Mouse (Mus musculus) heart, embryonic 15.5 days (tissue): Measurements from ENCODE around the gene Gnpat. TPM values are rescaled to one million over a fixed set of nuclear protein-coding genes. Genes with fewer than 3 reads are reported as not detected.

Experiments used
- ATAC-seq: fragments of 200-750 bp; cut with Nextera tagmentation; replicated peaks from 2 replicates; pipeline ENCODE4 v1.8.0; 2017; ENCODE audit warnings: low read depth, moderate TSS enrichment; ENCODE audit not compliant: insufficient number of reproducible peaks, insufficient read depth, low FRiP score
- H3K27ac ChIP-seq: fragments of 300-500 bp; sonication (generic); 2 replicates; pipeline ENCODE4 v1.5.1; 2015; ENCODE audit warnings: mild to moderate bottlenecking, inconsistent platforms
- H3K27me3 ChIP-seq: fragments of 300-500 bp; sonication (generic); 2 replicates; pipeline ENCODE4 v1.6.1; 2015; ENCODE audit warnings: inconsistent platforms
- H3K36me3 ChIP-seq: fragments of 300-500 bp; sonication (generic); 2 replicates; pipeline ENCODE4 v1.6.1; 2015; ENCODE audit warnings: mild to moderate bottlenecking, inconsistent platforms
- H3K4me1 ChIP-seq: fragments of 300-500 bp; sonication (generic); replicated peaks from 2 replicates; pipeline ENCODE4 v1.6.1; 2015; ENCODE audit warnings: inconsistent platforms
- H3K4me2 ChIP-seq: fragments of 300-500 bp; sonication (generic); 2 replicates; pipeline ENCODE4 v1.6.1; 2015; ENCODE audit warnings: inconsistent platforms, mild to moderate bottlenecking, moderate library complexity
- H3K4me3 ChIP-seq: fragments of 300-500 bp; sonication (generic); 2 replicates; pipeline ENCODE4 v1.5.1; 2015; ENCODE audit warnings: mild to moderate bottlenecking, inconsistent platforms
- H3K9ac ChIP-seq: fragments of 300-500 bp; sonication (generic); 2 replicates; pipeline ENCODE4 v1.6.1; 2015; ENCODE audit warnings: mild to moderate bottlenecking, inconsistent platforms
- H3K9me3 ChIP-seq: fragments of 300-500 bp; sonication (generic); replicated peaks from 2 replicates; pipeline ENCODE4 v1.6.1; 2016; ENCODE audit warnings: inconsistent platforms
- WGBS: fragments of 180-500 bp; shearing (Covaris S2); methylation state at CpG from one replicate; pipeline ENCODE4 v1.1.7; 2015; ENCODE audit warnings: mixed read lengths; 5-methylcytosine and 5-hydroxymethylcytosine counted together
- polyA plus RNA-seq: library from polyadenylated mRNA; unstranded; fragments of >200 nt; fragmentation: Nextera tagmentation; extraction: Ambion mirVana; gene quantifications from 2 replicates; pipeline ENCODE4 v1.2.1, GENCODE M21; 2015

Gene Gnpat
- 101 and 103 TPM in 2 replicates for polyA plus RNA-seq

DNA sequence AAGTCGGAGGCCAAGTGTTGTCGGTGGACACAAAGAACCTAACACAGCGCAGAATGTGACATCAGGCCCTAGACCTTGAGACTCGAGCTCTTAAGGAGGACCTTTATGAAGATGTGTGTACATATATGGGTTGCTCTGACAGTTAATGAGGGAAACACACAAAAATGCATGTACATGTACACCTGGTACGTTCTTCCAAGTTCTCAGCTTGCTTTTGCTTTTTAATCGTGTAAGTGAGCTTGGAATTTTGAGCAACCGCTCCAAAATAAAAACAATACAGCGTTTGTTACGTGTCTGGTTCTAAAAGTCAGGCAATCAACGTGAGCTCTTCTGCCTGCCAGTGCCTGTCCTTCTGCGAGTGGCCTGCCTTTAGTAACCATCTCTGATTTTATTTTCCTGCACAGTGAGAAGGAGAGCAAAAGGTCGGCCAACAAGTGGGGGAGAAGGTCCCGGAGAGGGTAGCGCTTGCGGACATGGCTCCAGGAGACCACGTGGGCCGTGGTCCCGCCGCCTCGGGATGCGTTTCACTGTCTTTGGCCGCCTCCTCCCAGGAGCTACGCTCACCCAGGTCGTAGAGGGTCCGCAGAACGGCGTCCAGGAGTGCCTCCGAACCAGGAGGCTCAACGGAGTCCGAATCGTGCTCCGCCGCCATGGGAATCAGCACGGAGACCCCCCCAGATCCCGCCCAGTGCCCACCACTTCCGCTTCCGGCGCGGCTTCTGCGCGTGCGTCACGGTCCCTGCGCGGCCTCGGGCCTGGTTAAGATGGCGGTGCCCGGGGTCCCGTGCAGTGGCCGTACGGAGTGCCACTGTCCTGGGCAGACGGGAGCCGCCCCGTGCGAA is at the start of gene Gnpat, which contains the start of gene 2810004N23Rik:
Gene Gnpat, plus strand, starts transcription at position 713 of the 842 bp plus-strand sequence.
Gene 2810004N23Rik, minus strand, starts transcription at position 800 of the 842 bp plus-strand sequence.
- peak; percentile 94 for ATAC-seq
- Histone ChIP-seq H3K36me3 (peaks cover 18% of the 10 kb centered on the region), H3K4me1 (peaks cover 57% of the 10 kb centered on the region), H3K27me3 (no peaks in the 10 kb centered on the region), H3K4me2 (peak within 1 kb of the TSS; percentile 75), H3K9me3 (no peaks in the 10 kb centered on the region), H3K27ac (peak within 1 kb of the TSS; percentile 89), H3K4me3 (peak within 1 kb of the TSS; percentile 72), H3K9ac (peak within 1 kb of the TSS; percentile 92)
- 1% methylated on average over 55 of the region's 55 CpGs for WGBS

- H3K4me1 ChIP-seq: no peaks in the 10 kb centered on the region
- no peak overlapping the region for H3K4me2 ChIP-seq
- no peak overlapping the region for H3K4me3 ChIP-seq
- H3K36me3 ChIP-seq: no peaks in the 10 kb centered on the region
- H3K9me3 ChIP-seq: no peaks in the 10 kb centered on the region
- no peak overlapping the region for H3K9ac ChIP-seq
- 60% methylated on average over 4 of the region's 4 CpGs for WGBS
- no peak for ATAC-seq
- H3K27me3 ChIP-seq: no peaks in the 10 kb centered on the region
- H3K27ac ChIP-seq: no peak overlapping the region
Measured at GRCm38 (mm10) chr8:124813326-124813725, 49.5 kb upstream of the Gnpat start.

- no peak overlapping the region for H3K4me3 ChIP-seq
- WGBS: 82% methylated on average over 12 of the region's 12 CpGs
Measured at GRCm38 (mm10) chr8:124815870-124816269, 47.0 kb upstream of the Gnpat start.

GRCm38 (mm10) chr8:124816866-124817265 is 46.0 kb upstream of the Gnpat start:
- no peaks in the 10 kb centered on the region for H3K9me3 ChIP-seq
- no peak overlapping the region for H3K27ac ChIP-seq
- H3K9ac ChIP-seq: no peak overlapping the region
- no peaks in the 10 kb centered on the region for H3K36me3 ChIP-seq
- WGBS: 85% methylated on average over 11 of the region's 11 CpGs
- 0 out of 2 replicates have a peak, but pooled peaks cover 3% of the 10 kb centered on the region for H3K4me1 ChIP-seq
- 0 out of 2 replicates have a peak, but pooled peaks cover 1% of the 10 kb centered on the region for H3K27me3 ChIP-seq
- no peak overlapping the region for H3K4me3 ChIP-seq
- no peak for ATAC-seq
- no peak overlapping the region for H3K4me2 ChIP-seq

More at GRCm38 (mm10) chr8:124815870-124816269, 47.0 kb upstream of the Gnpat start:
- no peaks in the 10 kb centered on the region for H3K36me3 ChIP-seq
- no peak overlapping the region for H3K4me2 ChIP-seq
- no peak overlapping the region for H3K9ac ChIP-seq
- no peaks in the 10 kb centered on the region for H3K9me3 ChIP-seq
- H3K27me3 ChIP-seq: no peaks in the 10 kb centered on the region
- no peak for ATAC-seq
- H3K27ac ChIP-seq: no peak overlapping the region
- H3K4me1 ChIP-seq: 0 out of 2 replicates have a peak, but pooled peaks cover 3% of the 10 kb centered on the region

- Histone ChIP-seq H3K36me3 (no peaks in the 10 kb centered on the region), H3K9me3 (no peaks in the 10 kb centered on the region), H3K9ac (no peak overlapping the region), H3K4me1 (0 out of 2 replicates have a peak, but pooled peaks cover 3% of the 10 kb centered on the region), H3K4me3 (no peak overlapping the region), H3K27ac (no peak overlapping the region), H3K4me2 (no peak overlapping the region), H3K27me3 (0 out of 2 replicates have a peak, but pooled peaks cover 2% of the 10 kb centered on the region)
- 76% methylated on average over 3 of the region's 3 CpGs for whole genome bisulfite sequencing
- no peak for ATAC-seq
Measured at GRCm38 (mm10) chr8:124817361-124817760, 45.5 kb upstream of the Gnpat start.

GRCm38 (mm10) chr8:124819612-124820115 is 43.2 kb upstream of the Gnpat start:
- no peaks in the 10 kb centered on the region for H3K9me3 ChIP-seq
- ATAC-seq: no peak
- no peaks in the 10 kb centered on the region for H3K36me3 ChIP-seq
- H3K4me3 ChIP-seq: no peak overlapping the region
- H3K27me3 ChIP-seq: 0 out of 2 replicates have a peak, but pooled peaks cover 4% of the 10 kb centered on the region
- no peak overlapping the region for H3K4me2 ChIP-seq
- H3K27ac ChIP-seq: no peak overlapping the region
- WGBS: 61% methylated on average over 6 of the region's 6 CpGs
- 0 out of 2 replicates have a peak, but pooled peaks cover 3% of the 10 kb centered on the region for H3K4me1 ChIP-seq
- no peak overlapping the region for H3K9ac ChIP-seq

DNA sequence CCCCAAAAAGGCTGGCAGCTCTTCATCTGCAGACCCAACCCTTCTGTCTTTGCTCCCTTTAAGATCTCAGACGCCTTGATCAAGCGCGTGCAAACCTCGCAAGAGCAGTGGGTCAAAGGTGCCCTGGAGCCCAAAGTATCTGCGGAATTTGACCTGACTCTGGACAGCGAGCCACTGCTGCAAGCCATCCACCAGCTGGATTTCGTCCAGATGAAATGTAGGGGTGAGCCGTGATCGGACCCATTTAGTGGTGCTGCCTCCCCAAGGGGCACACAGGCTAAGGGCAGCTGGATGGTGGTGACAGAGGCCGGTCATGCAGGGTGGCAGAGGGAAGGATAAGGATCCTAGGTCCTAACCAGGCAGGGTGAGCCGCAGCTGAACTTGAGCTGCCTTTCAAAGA is 42.7 kb upstream of the Gnpat start:
- no peak overlapping the region for H3K9ac ChIP-seq
- no peak overlapping the region for H3K4me3 ChIP-seq
- no peak for ATAC-seq
- H3K36me3 ChIP-seq: no peaks in the 10 kb centered on the region
- H3K4me2 ChIP-seq: no peak overlapping the region
- H3K4me1 ChIP-seq: 0 out of 2 replicates have a peak, but pooled peaks cover 3% of the 10 kb centered on the region
- 0 out of 2 replicates have a peak, but pooled peaks cover 4% of the 10 kb centered on the region for H3K27me3 ChIP-seq
- H3K9me3 ChIP-seq: no peaks in the 10 kb centered on the region
- 36% methylated on average over 11 of the region's 11 CpGs for WGBS
- no peak overlapping the region for H3K27ac ChIP-seq

GRCm38 (mm10) chr8:124823497-124823896 is 39.3 kb upstream of the Gnpat start:
- 0 out of 2 replicates have a peak, but pooled peaks cover 4% of the 10 kb centered on the region for H3K27me3 ChIP-seq
- no peaks in the 10 kb centered on the region for H3K9me3 ChIP-seq
- H3K27ac ChIP-seq: no peak overlapping the region
- WGBS: 77% methylated on average over 6 of the region's 6 CpGs
- no peak overlapping the region for H3K4me2 ChIP-seq
- H3K36me3 ChIP-seq: no peaks in the 10 kb centered on the region
- no peak for ATAC-seq
- no peak overlapping the region for H3K9ac ChIP-seq
- H3K4me3 ChIP-seq: no peak overlapping the region
- H3K4me1 ChIP-seq: peaks cover 9% of the 10 kb centered on the region; the same call in 1 of the 2 replicates

- Histone ChIP-seq H3K4me3 (no peak overlapping the region), H3K4me2 (no peak overlapping the region), H3K9ac (no peak overlapping the region), H3K27ac (no peak overlapping the region), H3K9me3 (no peaks in the 10 kb centered on the region), H3K36me3 (no peaks in the 10 kb centered on the region), H3K27me3 (0 out of 2 replicates have a peak, but pooled peaks cover 4% of the 10 kb centered on the region), H3K4me1 (peaks cover 6% of the 10 kb centered on the region; the same call in 1 of the 2 replicates)
- no peak for ATAC-seq
- WGBS: 33% methylated on average over 7 of the region's 7 CpGs
Measured at GRCm38 (mm10) chr8:124826658-124827057, 36.2 kb upstream of the Gnpat start.

DNA sequence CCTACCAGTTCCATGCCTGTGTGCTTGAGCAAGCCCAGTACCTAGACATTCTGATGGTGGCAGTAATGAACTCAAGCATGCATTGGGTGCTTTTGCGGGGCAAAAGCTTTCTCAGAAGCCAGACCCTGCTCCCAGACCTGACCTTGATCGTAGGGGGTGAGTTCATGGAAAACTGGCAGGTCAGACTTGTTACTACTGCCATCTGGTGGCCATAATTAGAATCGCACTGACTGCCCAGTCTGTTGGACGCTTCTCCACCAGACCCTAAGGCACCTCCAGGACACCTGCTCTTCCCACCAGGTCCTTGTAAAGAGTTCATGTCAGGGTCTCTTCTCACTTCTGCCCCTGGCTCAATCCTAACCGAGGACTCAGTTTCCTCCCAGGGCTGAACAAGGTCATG is 35.4 kb upstream of the Gnpat start:
- WGBS: 4% methylated on average over 5 of the region's 5 CpGs
- H3K9ac ChIP-seq: no peak overlapping the region
- no peaks in the 10 kb centered on the region for H3K36me3 ChIP-seq
- H3K4me3 ChIP-seq: no peak overlapping the region
- peaks cover 6% of the 10 kb centered on the region; the same call in 1 of the 2 replicates for H3K4me1 ChIP-seq
- H3K27ac ChIP-seq: no peak overlapping the region
- no peaks in the 10 kb centered on the region for H3K9me3 ChIP-seq
- ATAC-seq: 0 out of 2 replicates have a peak, but pooled peaks have one; percentile 13
- 0 out of 2 replicates have a peak, but pooled peaks cover 2% of the 10 kb centered on the region for H3K27me3 ChIP-seq
- no peak overlapping the region for H3K4me2 ChIP-seq

DNA sequence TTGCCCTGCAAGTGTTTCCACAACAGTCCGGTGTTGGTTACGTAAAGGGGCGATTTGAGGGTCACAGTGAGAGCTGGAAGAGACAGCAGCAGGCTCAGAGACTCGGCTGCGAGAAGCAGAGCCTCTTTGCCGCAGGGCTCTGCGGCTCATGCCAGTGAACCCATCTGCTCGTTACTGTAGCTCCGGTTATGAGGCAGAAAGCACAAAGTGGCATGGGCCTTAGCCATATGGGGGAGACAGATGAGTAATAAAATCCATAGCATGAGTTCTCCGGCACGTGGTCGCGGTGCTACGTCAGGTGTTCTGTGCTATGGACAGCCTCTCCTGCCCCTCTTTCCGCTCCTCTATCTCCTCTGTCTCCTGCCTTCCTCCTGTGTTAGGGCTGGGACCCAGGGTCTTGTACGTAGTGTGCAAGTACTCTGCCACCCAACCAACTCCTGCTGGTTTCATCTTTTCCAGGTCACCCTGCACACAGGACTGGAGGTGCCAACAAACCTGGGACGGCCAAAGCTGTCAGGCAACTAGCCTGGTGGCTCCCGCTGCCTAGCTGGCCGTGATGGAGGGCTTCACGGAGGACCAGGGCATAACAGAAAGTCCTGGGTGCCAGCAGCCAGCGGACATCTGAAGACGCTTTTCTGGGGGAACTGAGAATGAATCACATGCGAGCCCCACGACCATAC is 34.1 kb upstream of the Gnpat start:
- 80% methylated on average over 24 of the region's 24 CpGs for WGBS
- no peak for ATAC-seq

More for the DNA sequence above, 34.1 kb upstream of the Gnpat start:
- Histone ChIP-seq H3K36me3 (no peaks in the 10 kb centered on the region), H3K4me3 (no peak overlapping the region), H3K4me2 (no peak overlapping the region), H3K9me3 (no peaks in the 10 kb centered on the region), H3K4me1 (peaks cover 15% of the 10 kb centered on the region), H3K27me3 (no peaks in the 10 kb centered on the region), H3K27ac (no peak overlapping the region), H3K9ac (no peak overlapping the region)
